Mouse (Mus musculus) MEL (cell line): ENCODE data around the gene Mdp1.

ENCODE experiments used
- BHLHE40 ChIP-seq: IDR thresholded peaks from 2 replicates; pipeline ENCODE4 v1.6.1; 2012; ENCODE audit warnings: low read depth, mild to moderate bottlenecking, inconsistent platforms, low read length, improper control_type of control experiment, borderline replicate concordance
- CHD1 ChIP-seq: IDR thresholded peaks from 2 replicates; pipeline ENCODE4 v1.6.1; 2012; ENCODE audit warnings: low read depth, mild to moderate bottlenecking, inconsistent platforms, low read length, improper control_type of control experiment
- CTCF ChIP-seq, 3 experiments: IDR thresholded peaks in 2 of 3; conservative IDR thresholded peaks in 1 of 3; 2 replicates each; pipeline ENCODE4 v1.5.1; 2011 to 2012; ENCODE audit warnings: low read length in 3 of 3, low read depth in 2 of 3, mild to moderate bottlenecking in 2 of 3, improper control_type of control experiment in 1 of 3, inconsistent platforms in 1 of 3, mixed read lengths in 1 of 3, moderate library complexity in 1 of 3; ENCODE audit not compliant: control insufficient read depth in 1 of 3, insufficient read depth in 1 of 3, poor library complexity in 1 of 3, severe bottlenecking in 1 of 3
- EP300 ChIP-seq, 2 experiments: IDR thresholded peaks; 2 replicates each; pipeline ENCODE4 v1.6.1; 2011; ENCODE audit warnings: improper control_type of control experiment in 2 of 2, low read length in 2 of 2, low read depth in 1 of 2, mild to moderate bottlenecking in 1 of 2
- JUND ChIP-seq: IDR thresholded peaks from 2 replicates; pipeline ENCODE4 v1.6.1; 2011; ENCODE audit warnings: low read depth, mild to moderate bottlenecking, improper control_type of control experiment, low read length
- MXI1 ChIP-seq: IDR thresholded peaks from 2 replicates; pipeline ENCODE4 v1.6.1; 2011; ENCODE audit warnings: mild to moderate bottlenecking, low read depth, low read length, improper control_type of control experiment
- POLR2A ChIP-seq, 2 experiments: IDR thresholded peaks; 2 replicates each; pipeline ENCODE4 v1.6.1; 2011 to 2012; ENCODE audit warnings: low read length in 2 of 2, mild to moderate bottlenecking in 2 of 2, control low read depth in 1 of 2, improper control_type of control experiment in 1 of 2, low read depth in 1 of 2, moderate library complexity in 1 of 2; ENCODE audit not compliant: control insufficient read depth in 1 of 2, insufficient read depth in 1 of 2, poor library complexity in 1 of 2
- POLR2AphosphoS2 ChIP-seq: IDR thresholded peaks from 2 replicates; pipeline ENCODE4 v1.6.1; 2011; ENCODE audit warnings: low read length, improper control_type of control experiment
- ZMIZ1 ChIP-seq: IDR thresholded peaks from 2 replicates; pipeline ENCODE4 v1.6.1; 2012; ENCODE audit warnings: low read depth, mild to moderate bottlenecking, inconsistent platforms, low read length, improper control_type of control experiment, moderate library complexity

DNA sequence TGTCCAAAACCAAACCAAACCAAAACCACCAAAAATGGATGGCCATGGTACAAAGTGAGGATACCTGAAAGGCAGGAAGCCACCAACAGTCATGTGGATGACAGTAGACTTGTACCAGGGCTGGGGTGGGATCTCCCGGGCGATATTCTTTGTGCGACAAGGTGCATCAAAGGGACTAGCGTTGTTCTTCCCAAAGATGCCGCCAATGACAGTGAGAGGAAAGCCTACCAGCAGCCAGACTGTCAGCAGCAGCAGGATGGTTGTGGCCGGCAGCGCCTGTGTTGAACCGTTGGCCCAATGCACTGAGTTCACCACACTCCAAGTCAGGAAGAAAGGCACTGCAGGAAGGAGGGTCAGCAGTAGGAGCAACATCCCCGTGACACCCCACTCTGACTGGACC lies 22.5 kb downstream of the Mdp1 start, which contains the start of gene Gm49378:
- TF ChIP-seq POLR2A (IDR thresholded peaks at IDR 0.05; ENCODE audit: control insufficient read depth in 1 of 2, insufficient read depth in 1 of 2, low read depth in 1 of 2, low read length in 2 of 2, poor library complexity in 1 of 2) (no peak), ZMIZ1 (no peak), CTCF (IDR thresholded peaks at IDR 0.05 in 2 of 3, conservative IDR thresholded peaks at IDR 0.05 in 1 of 3; ENCODE audit: control insufficient read depth in 1 of 3, insufficient read depth in 1 of 3, low read depth in 2 of 3, low read length in 3 of 3, poor library complexity in 1 of 3, severe bottlenecking in 1 of 3) (no peak), EP300 (IDR thresholded peaks at IDR 0.05; ENCODE audit: low read depth in 1 of 2, low read length in 2 of 2) (no peak), JUND (no peak), CHD1 (no peak), MXI1 (no peak), POLR2AphosphoS2 (no peak), BHLHE40 (no peak)
